Mouse (Mus musculus) WW6 (cell line): Measurements from ENCODE around the gene Ppp2r5d.

ENCODE experiments used
- DNase-seq: peaks from one replicate; pipeline ENCODE4 v3.0.0-alpha.2; 2013; ENCODE audit warnings: low read depth, low spot score

Gene Ppp2r5d

DNA sequence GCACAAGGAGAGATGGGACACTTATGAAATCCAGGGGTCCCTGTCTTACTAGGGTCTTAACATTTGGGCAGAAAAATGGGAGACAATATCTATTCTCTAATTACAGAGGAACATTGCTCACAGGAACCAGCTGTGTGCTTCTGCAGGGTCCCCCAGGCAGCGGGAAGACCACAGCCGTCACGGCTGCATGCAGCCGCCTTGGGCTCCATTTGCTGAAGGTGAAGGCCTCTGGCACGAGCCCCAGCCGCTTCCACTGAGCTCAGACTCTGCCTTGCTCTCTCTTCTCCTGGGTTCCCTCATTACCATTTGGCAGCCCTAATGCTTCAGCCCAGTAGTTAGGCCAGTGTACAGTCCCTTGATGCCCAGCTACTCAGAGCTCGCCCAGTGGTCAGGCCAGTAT, 16.2 kb upstream of the Ppp2r5d start:
- DNase-seq, result no peak

DNA sequence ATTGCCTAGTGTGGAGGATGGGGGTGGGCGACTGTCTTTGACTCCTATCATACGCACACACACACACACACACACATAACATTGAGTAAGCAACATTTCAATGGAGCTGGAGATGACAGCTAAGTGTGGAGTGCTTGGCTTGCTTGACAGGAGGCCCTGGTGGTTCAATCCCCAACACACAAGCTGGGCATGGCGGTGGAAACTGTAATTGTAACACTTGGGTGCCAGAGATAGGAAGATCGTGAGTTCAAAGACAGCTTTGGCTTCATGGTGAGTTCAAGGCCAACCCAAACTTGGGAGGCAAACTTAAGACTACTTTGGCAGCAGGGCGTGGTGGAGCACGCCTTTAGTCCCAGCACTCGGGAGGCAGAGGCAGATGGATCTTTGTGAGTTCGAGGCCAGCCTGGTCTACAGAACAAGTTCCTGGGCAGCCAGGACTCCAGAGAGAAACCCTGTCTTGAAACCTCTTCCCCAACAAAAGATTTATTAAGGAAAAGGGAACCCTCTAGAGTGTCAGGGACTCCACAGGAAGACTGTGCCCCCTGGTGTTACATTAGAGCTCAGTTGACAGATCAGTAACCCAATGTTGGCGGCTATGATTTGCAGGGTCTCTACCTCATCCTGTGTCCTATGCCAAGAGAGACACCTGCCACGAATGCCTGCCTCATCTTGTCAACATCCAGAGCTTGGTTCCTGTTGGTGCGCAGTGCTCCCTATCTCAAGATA, 10.0 kb upstream of the Ppp2r5d start:
- no peak for DNase-seq

DNA sequence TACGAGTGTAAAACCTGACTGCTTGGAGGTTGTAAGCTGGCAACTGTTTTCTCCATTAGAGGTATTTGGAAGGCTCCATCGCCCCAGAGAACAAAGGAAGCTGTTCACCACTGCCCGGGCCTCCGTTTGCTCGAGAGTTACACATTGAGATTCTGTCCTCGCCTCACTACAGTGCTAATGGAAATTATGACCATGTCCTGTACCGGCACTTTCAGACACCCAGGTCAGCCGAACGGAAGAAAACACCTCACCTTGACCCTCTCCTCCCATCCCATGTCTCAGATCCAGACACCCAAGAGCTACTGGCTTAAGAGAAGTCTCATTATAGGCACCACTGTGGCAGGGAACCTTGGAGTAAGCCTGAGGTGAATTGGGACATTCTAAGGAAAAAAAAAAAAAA, 8.9 kb upstream of the Ppp2r5d start:
- DNase-seq, result no peak

DNA sequence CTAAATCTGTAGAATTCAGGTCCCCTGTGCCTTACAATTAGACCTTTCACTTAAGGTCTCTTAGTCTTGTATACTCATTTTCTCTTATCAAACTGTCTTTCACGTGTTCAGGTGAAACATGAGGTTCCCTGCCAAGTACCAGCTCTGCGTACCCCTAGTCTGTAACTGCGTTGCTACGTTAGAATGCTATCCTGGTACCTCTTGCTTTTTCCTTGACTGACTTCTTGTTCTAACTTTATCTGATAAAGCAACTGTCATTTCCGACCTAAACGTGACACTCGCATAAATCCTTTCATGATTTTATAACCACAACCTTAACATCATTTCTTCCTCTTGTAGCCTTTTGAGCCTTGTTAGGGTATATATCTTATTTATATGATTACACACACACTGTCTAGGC, 7.5 kb upstream of the Ppp2r5d start:
- no peak for DNase-seq

DNA sequence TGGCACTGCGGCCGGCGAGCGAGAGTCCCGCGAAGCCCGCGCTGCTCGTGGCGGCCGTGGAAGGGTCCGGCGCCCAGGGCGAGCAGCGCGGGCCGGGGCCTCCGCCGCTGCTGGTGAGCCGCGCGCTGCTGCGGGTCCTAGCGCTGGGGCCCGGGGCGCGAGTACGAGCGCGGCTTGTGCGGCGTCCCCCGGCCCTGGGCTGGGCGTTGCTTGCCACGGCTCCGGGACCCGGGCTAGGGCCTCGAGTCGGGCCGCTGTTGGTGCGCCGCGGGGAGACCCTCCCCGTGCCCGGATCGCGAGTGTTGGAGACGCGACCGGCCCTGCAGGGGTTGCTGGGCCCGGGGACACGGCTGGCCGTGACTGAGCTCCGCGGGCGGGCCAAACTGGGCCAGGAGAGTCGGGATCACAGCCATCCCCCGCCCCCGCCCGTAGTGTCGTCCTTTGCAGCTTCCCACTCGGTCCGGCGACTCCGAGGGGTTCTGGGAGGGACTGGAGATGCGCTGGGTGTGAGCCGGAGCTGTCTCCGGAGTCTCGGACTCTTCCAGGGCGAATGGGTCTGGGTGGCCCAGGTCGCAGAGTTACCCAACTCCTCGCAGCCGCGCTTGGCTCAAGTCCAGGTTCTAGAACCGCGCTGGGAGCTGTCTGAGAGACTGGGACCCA, 6.8 kb upstream of the Ppp2r5d start:
- no peak for DNase-seq

DNA sequence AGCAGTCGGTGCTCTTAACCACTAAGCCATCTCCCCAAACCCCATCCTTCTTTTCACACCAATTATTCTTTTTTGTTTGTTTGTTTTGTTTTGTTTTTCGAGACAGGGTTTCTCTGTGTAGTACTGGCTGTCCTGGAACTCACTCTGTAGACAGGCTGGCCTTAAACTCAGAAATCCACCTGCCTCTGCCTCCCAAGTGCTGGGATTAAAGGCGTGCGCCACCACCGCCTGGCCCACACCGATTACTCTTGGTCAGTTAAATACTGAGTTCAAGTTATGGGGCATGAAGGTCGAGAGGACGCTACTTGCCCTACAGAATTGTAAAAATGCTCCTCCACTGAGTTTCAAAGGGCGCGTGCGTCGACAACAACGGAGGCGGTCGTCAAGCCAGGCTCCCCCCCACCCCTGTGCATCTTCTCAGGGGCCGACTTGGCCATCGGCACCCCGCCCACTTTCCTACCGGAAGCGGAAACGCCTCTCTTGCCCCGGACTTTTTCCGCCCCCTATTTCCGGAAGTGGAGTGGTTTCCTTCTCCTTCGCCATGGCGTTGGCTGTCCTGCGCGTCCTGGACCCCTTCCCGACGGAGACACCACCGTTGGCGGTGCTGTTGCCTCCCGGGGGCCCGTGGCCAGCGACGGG, 6.2 kb upstream of the Ppp2r5d start, which contains the start of gene Pex6:
Gene Pex6 (plus strand): TSS at position 505 of the 639 bp plus-strand sequence.
- peak; percentile 85 for DNase-seq

DNA sequence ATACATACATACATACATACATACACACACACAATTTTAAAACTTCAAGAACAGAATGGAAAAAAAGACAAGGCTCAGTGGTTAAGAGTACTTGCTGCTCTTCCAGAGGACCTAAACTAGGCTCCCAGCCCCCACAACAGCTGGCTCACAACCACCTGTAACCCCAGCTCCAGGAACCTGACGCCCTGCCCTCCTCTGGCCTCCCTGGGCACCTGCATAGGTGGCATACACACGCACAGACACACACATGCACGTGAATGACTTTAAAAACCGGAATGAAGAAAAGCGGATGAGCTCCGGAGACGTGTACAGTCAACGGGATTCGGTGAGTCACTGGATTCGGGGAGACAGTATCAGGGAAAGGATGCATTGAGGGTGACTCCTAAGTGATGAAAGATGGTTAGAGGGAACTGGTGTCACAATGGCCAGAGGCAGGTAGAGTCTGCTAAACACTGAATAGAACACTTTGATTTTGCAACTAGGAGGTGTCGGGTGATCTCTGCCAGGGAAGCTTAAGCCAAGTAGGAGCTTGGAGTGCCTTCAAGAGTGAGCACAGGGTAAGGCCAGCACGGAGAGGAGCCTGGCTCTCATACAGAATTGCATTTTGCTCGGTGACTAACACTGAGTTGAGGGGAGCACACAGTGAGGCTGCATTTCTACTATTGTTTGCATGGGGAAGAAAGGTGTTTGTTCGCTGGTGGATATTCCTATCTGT, 1.6 kb upstream of the Ppp2r5d start:
- DNase-seq, result no peak

DNA sequence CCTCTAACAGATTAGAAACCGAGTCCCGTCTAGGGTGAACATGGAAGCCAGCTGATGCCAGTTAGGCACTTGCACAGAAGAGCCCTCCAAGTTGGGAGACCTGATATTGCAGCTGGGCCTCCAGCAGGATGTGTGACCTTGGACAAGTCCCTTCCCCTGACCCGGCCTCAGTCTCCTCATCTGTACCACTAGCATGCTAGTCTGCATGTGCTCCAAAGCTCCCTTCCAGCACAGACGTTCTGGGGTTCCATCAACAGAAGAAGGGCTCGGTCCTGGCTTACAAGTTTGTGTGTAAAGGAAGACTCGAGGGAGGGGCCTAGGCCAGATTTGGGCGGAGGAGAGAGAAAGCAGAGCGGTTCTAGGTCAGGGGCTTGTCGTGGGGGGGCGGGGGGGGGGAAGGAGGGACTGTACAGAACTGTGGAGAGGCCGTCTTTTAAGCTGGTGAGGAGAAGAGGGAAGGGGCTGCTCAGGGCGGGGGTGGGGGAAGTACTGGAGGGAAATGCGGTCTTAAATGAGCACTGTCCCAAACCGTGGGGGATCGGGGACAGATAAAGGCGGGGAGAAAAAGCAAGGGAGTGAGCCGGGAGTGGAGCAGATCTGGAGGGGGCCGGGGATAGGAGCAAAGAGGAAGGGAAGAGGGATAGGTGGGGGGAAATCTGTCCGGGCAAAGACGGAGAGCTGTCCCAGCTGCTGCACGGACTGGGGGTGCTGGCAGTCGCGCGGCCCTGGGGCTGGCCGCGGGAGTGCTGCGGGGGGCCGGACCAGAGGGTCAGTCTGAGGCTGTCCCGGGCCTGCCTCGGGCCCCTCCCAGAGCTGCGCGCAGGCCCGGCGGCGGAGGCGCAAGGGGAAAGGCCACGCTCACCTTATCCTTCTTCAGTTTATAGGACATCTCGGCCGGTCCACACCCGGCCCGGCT, 682 bp downstream of the Ppp2r5d start:
- DNase-seq, result no peak

DNA sequence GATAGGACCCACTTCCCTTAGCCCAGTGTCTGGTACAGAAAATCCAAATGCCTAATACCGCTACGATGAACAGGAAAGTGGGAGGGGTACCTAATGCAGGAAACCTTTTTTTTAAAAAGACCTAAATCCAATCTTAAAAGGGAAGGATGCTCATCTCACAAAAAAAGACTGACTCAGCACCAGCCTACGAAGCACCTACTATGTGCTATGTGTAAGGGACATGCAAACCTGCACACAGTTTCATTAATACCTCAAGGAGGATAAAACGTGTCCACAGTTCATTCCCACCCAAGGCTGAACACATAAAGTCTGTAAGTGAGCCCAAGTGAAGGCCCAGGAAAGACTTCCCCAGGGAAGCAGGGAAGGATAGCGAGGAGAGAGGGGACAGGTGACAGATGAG, 2.4 kb downstream of the Ppp2r5d start:
- DNase-seq, result no peak

DNA sequence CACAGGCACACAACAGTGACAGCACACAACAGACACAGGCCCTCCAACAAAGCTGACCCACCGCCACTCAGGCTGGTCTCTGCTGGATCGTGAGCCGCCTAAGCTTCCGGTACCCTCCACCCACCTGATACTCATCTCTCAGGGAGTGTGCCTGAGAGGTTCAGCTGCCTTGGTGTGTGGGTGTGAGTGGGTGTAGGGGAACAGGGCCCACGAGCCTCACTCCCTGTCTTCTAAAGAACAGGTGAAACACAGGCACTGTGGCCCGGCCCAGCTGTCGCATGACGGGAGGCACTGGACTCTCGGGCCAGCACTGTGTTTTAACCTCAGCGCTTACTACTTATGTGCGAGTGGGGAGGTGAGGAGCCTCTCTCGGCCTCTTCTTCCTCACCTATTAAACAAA, 2.8 kb downstream of the Ppp2r5d start:
- no peak for DNase-seq

DNA sequence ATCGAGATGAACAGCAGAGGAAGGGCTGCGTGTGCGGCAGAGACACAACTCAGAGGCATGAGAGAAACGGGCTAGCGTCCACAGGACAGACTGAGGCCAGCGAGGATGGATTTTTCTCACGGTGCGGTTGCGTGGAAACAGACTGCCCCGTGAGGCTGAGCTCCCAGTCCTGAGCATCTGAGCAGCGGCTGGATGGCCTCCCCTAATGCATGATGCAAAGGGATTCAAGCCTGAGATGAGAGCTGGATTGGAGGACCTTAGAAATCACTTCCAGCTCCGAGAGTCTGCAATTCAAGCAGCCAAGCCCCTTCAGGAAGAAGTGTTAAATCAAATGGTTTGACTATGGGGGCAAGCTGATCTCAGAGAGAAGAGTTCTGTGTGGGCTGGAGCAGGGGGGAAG, 3.4 kb downstream of the Ppp2r5d start:
- no peak for DNase-seq

DNA sequence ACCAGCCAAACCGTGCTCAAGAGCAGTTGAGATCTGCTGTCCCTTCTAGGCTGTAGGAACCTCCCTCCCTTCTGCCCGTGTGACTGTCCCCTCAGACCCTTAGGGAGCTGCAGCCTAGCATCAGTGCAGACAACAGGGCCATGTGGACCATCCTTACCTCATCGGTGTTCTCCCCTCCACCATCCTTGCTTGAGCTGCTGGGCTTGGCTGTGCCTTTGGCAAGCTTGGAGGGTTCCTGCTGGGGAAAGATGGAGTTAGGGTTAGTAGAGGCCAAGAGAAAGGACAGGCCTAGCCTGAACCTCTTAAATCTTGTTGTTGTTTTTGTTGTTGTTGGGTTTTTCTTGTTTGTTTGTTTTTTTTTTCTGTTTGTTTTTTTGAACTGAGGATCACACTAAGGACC, 5.0 kb downstream of the Ppp2r5d start:
- no peak for DNase-seq

DNA sequence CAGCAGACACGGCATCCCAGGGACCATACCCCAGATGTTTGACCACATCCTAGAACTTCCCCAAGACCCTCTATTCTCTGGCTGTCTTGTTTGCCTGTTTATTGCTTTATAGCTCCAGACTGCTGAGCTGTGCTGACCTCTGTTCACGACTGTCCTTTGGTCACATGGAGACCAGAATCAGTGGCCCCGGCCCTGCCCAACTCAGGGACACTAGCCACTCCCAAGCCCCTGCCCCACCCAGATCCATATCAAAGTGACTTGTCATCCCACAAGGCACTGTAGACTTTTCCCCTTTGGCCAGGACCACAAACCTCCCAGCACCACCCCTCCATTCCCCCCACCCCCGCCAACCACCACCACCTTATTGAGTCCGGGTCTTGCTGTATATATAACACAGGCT, 5.7 kb downstream of the Ppp2r5d start:
- DNase-seq, result no peak

DNA sequence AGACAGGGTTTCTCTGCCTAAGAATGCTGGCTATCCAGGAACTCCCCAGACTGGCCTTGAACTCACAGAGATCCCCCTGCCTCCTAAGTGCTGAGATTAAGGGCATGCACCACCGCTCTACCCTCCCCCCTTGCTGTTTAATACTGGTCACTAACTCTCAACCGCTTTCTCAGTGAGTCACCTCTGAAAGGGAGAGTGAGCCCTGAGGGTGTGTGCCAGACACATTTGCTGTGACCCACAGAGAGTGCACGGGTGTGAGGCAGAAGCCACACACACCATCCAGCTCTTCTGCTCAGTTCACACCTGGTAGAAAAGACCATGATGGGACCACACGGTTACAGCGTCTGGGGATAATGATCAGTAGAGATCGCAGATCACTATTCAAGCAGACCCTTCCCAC, 6.4 kb downstream of the Ppp2r5d start:
- no peak for DNase-seq

DNA sequence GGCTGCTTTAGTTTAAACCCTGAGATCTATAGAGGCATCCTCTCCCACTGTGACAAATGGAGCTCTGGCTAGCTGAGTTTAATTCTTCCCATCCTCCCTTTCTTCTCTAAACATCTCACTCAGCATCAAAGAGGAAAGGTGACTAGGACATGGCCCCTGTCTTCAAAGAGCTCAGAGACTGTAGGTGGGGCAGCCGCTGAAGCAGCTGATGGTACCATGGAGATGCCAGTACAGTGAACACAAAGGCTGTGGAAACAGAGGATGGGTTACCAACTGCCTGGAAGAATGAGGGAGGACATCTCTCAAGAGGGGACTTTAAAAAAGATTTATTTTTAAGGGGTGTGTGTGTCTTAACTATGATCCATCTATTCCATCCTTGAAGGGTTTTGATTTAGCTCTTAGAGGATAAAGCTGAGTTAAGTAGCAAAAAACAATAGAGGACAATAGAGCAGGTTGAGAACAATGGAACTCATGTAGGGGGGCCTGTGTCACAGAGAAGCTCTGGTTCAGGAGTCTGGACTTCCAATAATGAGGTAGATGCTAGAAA, 10.3 kb downstream of the Ppp2r5d start:
- no peak for DNase-seq

DNA sequence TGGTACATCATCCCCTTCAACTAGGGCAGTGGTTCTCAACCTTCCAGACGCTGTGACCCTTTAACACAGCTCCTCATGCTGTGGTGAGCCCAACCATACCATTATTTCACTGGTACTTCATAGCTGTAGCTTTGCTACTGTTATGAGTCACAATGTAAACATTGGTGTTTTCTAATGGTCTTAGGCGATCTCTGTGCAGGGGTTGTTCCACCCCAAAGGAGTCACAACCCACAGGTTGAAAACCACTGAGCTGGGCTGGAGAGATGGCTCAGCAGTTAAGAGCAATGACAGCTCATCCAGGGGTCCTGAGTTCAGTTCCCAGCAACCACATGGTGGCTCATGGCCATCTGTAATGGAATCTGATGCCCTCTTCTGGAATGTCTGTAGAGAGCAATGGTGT, 13.5 kb downstream of the Ppp2r5d start:
- DNase-seq, result no peak

DNA sequence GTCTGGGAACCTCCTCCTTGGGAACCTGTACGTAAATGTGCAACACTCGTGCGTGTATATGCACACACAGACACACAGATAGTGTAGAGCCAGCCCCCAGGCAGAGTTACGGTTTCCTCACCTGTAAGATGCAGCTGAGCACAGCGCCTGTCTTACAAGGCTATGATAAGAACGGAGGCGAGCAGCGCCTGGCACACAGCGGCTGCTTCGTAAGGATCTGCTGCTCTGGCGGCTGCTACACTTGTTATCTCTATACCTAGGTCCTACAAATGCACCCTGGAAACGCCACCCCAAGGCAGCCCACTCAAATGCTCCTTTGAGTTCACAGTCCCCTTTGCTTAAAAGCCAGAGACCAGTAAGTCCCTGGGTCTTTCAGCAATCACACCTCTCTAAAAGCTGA, 14.2 kb downstream of the Ppp2r5d start:
- DNase-seq, result no peak

DNA sequence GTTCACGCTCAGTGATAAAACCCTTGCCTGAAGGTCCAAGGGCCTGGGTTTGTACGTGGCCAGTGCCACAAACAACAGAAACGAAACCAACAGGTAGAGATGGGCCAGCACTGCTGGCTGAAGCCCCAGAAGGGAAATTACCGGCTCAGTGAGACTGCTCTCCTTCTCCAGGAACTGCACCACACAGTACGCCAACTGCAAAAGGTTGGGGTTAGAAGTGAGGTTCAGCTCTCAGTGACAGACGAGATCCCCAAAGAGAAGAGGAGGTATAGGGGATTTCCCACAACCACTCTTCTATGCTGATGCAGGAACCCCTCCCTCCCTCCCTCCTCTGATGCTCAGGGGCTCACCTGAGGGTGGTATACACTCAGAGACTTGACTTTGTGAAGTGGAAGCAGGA, 19.0 kb downstream of the Ppp2r5d start:
- no peak for DNase-seq

DNA sequence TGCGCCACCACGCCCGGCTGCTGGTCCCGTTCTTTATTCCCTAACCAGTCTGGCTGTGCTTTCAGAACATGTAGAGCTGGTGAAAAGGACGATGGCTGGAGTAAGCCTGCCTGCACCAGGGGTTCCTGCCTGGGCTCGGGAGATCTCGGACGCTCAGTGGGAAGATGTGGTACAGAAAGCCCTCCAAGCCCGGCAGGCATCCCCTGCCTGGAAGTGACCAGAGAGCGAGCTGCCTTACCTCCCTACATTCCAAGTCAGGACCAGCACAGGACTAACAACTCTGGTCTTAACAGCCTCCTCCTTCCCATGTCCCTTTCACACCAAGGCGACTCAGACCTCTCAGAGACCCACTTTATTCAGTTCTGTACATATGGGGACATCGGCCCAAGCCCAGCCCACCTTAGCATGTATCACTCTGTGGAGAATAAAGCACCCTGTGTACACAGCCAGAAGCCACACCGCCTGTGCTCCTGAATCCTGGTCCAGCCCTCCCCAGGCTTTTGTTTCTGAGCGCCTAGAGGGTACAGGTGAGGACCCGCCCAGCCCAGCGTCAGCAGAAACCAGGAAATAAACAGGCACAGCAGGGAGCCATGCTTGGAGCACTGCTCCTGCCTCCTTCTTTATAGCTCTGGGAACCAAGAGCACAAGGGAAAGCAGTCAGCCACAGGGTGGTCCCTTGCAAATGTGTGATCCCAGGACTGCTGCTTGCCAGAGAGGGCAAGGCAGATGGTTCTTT, 22.1 kb downstream of the Ppp2r5d start:
- peak; percentile 61 for DNase-seq

DNA sequence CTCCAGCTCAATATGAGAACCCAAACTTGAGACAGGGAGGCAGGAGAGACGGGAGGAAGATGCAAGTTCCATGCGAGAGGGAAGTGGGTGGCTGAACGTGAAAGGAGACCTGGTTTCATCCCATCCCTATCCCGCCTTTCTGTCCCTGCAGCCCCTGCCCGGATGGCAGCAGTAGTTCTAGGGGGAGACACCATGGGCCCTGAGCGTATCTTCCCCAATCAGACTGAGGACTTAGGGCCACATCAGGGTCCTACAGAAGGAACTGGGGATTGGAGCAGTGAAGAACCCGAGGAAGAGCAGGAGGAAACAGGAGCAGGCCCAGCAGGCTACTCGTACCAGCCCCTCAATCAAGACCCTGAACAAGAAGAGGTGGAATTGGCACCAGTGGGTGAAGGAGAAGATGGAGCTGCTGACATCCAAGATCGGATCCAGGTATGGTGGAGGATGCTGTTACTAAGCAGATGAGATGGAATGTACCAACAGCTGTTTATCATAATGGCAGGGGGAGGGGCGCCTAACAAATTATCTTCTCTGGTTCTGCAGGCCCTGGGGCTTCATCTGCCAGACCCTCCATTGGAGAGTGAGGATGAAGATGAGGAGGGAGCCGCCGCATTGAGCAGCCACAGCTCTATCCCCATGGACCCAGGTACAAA, 23.3 kb downstream of the Ppp2r5d start:
- DNase-seq, result no peak
